Mouse (Mus musculus) stomach, postnatal 0 days (tissue): Measurements from ENCODE around the gene Plekha4.

Source experiments
- CTCF ChIP-seq: IDR thresholded peaks from 2 replicates; pipeline ENCODE4 v1.5.1; 2016; ENCODE audit warnings: antibody characterized with exemption, low read depth, mild to moderate bottlenecking, moderate library complexity
- EP300 ChIP-seq: optimal IDR thresholded peaks from 2 replicates; pipeline ENCODE3; 2016; ENCODE audit warnings: antibody characterized with exemption

GRCm38 (mm10) chr7:45491264-45491663 is 34.9 kb upstream of the Plekha4 start:
- no peak for TF ChIP-seq CTCF
- TF ChIP-seq EP300 = no peak
